Mouse (Mus musculus): ENCODE measurements around the gene Zfand6.

- no peak for TF ChIP-seq POLR2A (IDR thresholded peaks at IDR 0.05; ENCODE audit: extremely low read depth, insufficient read depth, low read length)
- no peak for TF ChIP-seq CTCF (IDR thresholded peaks at IDR 0.05; ENCODE audit: low read depth, low read length)
Observed at GRCm38 (mm10) chr7:84732052-84732451, 42.3 kb upstream of the Zfand6 start.
